16 mouse cellular contexts compared by ENCODE assay signal in the genomic region with DNA sequence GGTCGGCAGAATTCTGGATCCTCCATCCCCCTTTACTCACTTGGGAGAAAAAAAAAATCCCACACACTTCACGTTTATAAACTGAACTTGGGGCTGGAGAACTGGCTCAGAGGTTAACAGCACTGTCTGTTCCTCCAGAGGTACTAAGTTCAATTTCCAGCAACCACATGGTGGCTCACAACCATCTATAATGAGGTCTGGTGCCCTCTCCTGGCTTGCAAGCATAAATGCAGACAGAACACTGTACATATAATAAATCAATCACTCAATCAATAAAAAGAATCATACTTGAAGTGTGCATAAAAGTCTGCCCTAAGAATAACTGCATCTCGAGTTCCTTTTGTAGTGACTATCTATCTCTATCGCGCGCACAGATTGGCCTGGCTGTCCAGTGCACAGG. TPM values are rescaled to one million over a fixed set of nuclear protein-coding genes. Genes with fewer than 3 reads are reported as not detected.
A peak's percentile ranks its signal among the peaks of the same experiment; 100 is the strongest.
DNase-seq lines count a peak whose midpoint lies in the region; ATAC-seq and TF ChIP-seq lines count a peak whose summit lies in the region.
"Had no signal": no experiment of that assay in that cellular context is flagged by ENCODE, and none has a peak within 500 bp of the region (broad histone marks: within the 10 kb centered on the region; RNA-seq: fewer than 3 reads in every experiment).

No protein-coding gene starts in this region.

- intact Hi-C loops in heart, adult 2 months (cut with DNase I): no loop called here
- intact Hi-C loops in heart, postnatal 36 days (cut with DNase I): no loop called here

- no peak overlapping the region for H3K4me3 ChIP-seq in heart, adult 2 months
- H3K4me3 ChIP-seq in lung, embryonic 14.5 days (ENCODE audit: low read depth, low read length): no peak overlapping the region
- H3K4me3 ChIP-seq: lung, embryonic 15.5 days; midbrain, embryonic 10.5 days had no signal

- no peak overlapping the region for H3K27ac ChIP-seq in heart, adult 2 months
- H3K27ac ChIP-seq in lung, embryonic 14.5 days (ENCODE audit: low read depth): no peak overlapping the region
- H3K27ac ChIP-seq: hindbrain, embryonic 14.5 days; lung, embryonic 15.5 days; midbrain, embryonic 10.5 days had no signal

- no peaks in the 10 kb centered on the region for H3K27me3 ChIP-seq in heart, adult 2 months (ENCODE audit: control insufficient read depth, insufficient read depth, low read length)
- no peaks in the 10 kb centered on the region for H3K27me3 ChIP-seq in lung, embryonic 14.5 days (ENCODE audit: insufficient read depth, low read length)
- H3K27me3 ChIP-seq: lung, embryonic 15.5 days had no signal

- no peaks in the 10 kb centered on the region for H3K79me2 ChIP-seq in heart, adult 2 months (replicated peaks; ENCODE audit: control insufficient read depth, insufficient read depth, low read length)

- H3K36me3 ChIP-seq in heart, adult 2 months (ENCODE audit: control insufficient read depth, insufficient read depth, low read length): no peaks in the 10 kb centered on the region
- H3K36me3 ChIP-seq in lung, embryonic 14.5 days (ENCODE audit: insufficient read depth): peaks cover 90% of the 10 kb centered on the region

- no peaks in the 10 kb centered on the region for H3K9me3 ChIP-seq in lung, embryonic 14.5 days (ENCODE audit: low read depth, low read length)
- H3K9me3 ChIP-seq: G1E; lung, embryonic 15.5 days; midbrain, embryonic 10.5 days had no signal

- TF ChIP-seq EP300 in heart, adult 2 months (IDR thresholded peaks at IDR 0.05; ENCODE audit: insufficient read depth, low read depth, low read length): no peak

- TF ChIP-seq POLR2A in heart, adult 2 months (IDR thresholded peaks at IDR 0.05; ENCODE audit: insufficient read depth, low read depth, low read length): no peak

- H3K4me2 ChIP-seq in lung, embryonic 14.5 days: no peak overlapping the region
- H3K4me2 ChIP-seq: hindbrain, embryonic 14.5 days; lung, embryonic 15.5 days had no signal

- TF ChIP-seq CTCF in heart, adult 2 months (IDR thresholded peaks at IDR 0.05): peak; percentile 53
- peak; percentile 40; the same call in 1 of the 2 replicates for TF ChIP-seq CTCF in lung, embryonic 14.5 days (IDR thresholded peaks at IDR 0.05; ENCODE audit: low read depth)

- H3K9ac ChIP-seq in heart, adult 2 months (ENCODE audit: low read depth, low read length): no peak overlapping the region
- no peak overlapping the region for H3K9ac ChIP-seq in lung, embryonic 14.5 days
- H3K9ac ChIP-seq: hindbrain, embryonic 14.5 days; lung, embryonic 15.5 days had no signal

- H3K4me1 ChIP-seq in heart, adult 2 months (ENCODE audit: control insufficient read depth, insufficient read depth, low read length): no peaks in the 10 kb centered on the region
- H3K4me1 ChIP-seq in lung, embryonic 14.5 days (ENCODE audit: insufficient read depth): no peaks in the 10 kb centered on the region
- H3K4me1 ChIP-seq: lung, embryonic 15.5 days; midbrain, embryonic 10.5 days had no signal

- 90% methylated on average over 6 of the region's 6 CpGs for WGBS in heart, adult 2 months
- 88% methylated on average over 6 of the region's 6 CpGs for WGBS in lung, embryonic 14.5 days

- no peak for DNase-seq in heart, adult 2 months
- DNase-seq in heart, postnatal 36 days: no peak
- DNase-seq in lung, embryonic 14.5 days: no peak
- DNase-seq in lung, postnatal 25 days (ENCODE audit: low spot score): no peak
- DNase-seq in ES-CJ7 (ENCODE audit: low read depth, low spot score): peak; percentile 60
- DNase-seq in naive thymus-derived CD4-positive, alpha-beta T cell, adult 2 months (ENCODE audit: low read depth): peak; percentile 37
- DNase-seq in c-Kit-positive CD71-positive TER-119-positive erythroid progenitor cells, embryonic 14.5 days (ENCODE audit: low spot score): no peak
- DNase-seq in gastrocnemius, postnatal 25 days: no peak
- DNase-seq: adrenal gland, postnatal 14 days; cerebellum, adult 18-20 months; heart, adult 18-20 months; right cerebral cortex, postnatal 25 days had no signal

- ATAC-seq in lung, embryonic 14.5 days (ENCODE audit: insufficient read depth): no peak

RNA-seq across cellular contexts. Expression of a gene that starts 18.4 kb away (rescaled TPM):
- 1 to 10 TPM; 7.2 to 8.0 TPM for total RNA-seq in heart, adult 2 months (2021)
- polyA plus RNA-seq in heart, adult 2 months (2012; rRNA removed): 3.1 and 4.4 TPM in 2 replicates
- 1 to 10 TPM; 7.6 to 8.2 TPM for total RNA-seq in heart, postnatal 36 days (2021)
- polyA plus RNA-seq in lung, embryonic 14.5 days (2014; fragmentation: Nextera tagmentation; extraction: Ambion mirVana): 10.9 and 12.3 TPM in 2 replicates
- total RNA-seq in gastrocnemius, postnatal 25 days (2021): 1 to 10 TPM; 3.8 to 3.9 TPM

RNA-seq across cellular contexts. Expression of a gene that starts 36.8 kb away (rescaled TPM):
- 10 to 100 TPM; 25.5 to 34.6 TPM for total RNA-seq in heart, adult 2 months (2021)
- polyA plus RNA-seq in heart, adult 2 months (2012; rRNA removed): 66.5 and 74.7 TPM in 2 replicates
- total RNA-seq in heart, postnatal 36 days (2021): 10 to 100 TPM; 27.3 to 38.1 TPM
- 140 and 146 TPM in 2 replicates for polyA plus RNA-seq in lung, embryonic 14.5 days (2014; fragmentation: Nextera tagmentation; extraction: Ambion mirVana)
- total RNA-seq in gastrocnemius, postnatal 25 days (2021): 10 to 100 TPM; 10.6 to 20.3 TPM

RNA-seq across cellular contexts. Expression of a gene that starts 49.2 kb away (rescaled TPM):
- total RNA-seq in heart, adult 2 months (2021): 1 to 10 TPM in 1 of 2 experiments, under 1 TPM in 1; 0.50 to 1.0 TPM
- 0.86 and 1.8 TPM in 2 replicates for polyA plus RNA-seq in heart, adult 2 months (2012; rRNA removed)
- total RNA-seq in heart, postnatal 36 days (2021): under 1 TPM; 0.86 to 0.92 TPM
- polyA plus RNA-seq in lung, embryonic 14.5 days (2014; fragmentation: Nextera tagmentation; extraction: Ambion mirVana): 0.24 and 0.58 TPM in 2 replicates
- total RNA-seq in gastrocnemius, postnatal 25 days (2021): under 1 TPM; 0.43 to 0.49 TPM
- polyA plus RNA-seq: G1E had no signal

RNA-seq across cellular contexts. Expression of a gene that starts 49.3 kb away (rescaled TPM):
- total RNA-seq in heart, adult 2 months (2021): 10 to 100 TPM; 23.5 to 24.1 TPM
- 44.0 and 63.3 TPM in 2 replicates for polyA plus RNA-seq in heart, adult 2 months (2012; rRNA removed)
- 10 to 100 TPM; 29.7 to 29.8 TPM for total RNA-seq in heart, postnatal 36 days (2021)
- polyA plus RNA-seq in lung, embryonic 14.5 days (2014; fragmentation: Nextera tagmentation; extraction: Ambion mirVana): 127 and 136 TPM in 2 replicates
- 1 to 10 TPM; 8.2 to 8.5 TPM for total RNA-seq in gastrocnemius, postnatal 25 days (2021)

RNA-seq across cellular contexts. Expression of a gene that starts 54.5 kb away (rescaled TPM):
- total RNA-seq in heart, adult 2 months (2021): under 1 TPM in 1 of 2 experiments, not detected in 1; 0.18 TPM
- 0.18 and 0.37 TPM in 2 replicates for polyA plus RNA-seq in heart, adult 2 months (2012; rRNA removed)
- total RNA-seq in heart, postnatal 36 days (2021): under 1 TPM; 0.22 to 0.49 TPM
- 0.74 and 0.87 TPM in 2 replicates for polyA plus RNA-seq in lung, embryonic 14.5 days (2014; fragmentation: Nextera tagmentation; extraction: Ambion mirVana)
- total RNA-seq in gastrocnemius, postnatal 25 days (2021): under 1 TPM; 0.36 to 0.38 TPM

Comparison
In these comparisons a context has a peak if more than half of its experiments do, and no peak if none do; other contexts are left out.
1. DNase-seq: peak in ES-CJ7 (single experiment) and naive thymus-derived CD4-positive, alpha-beta T cell, adult 2 months (single experiment); none in heart, adult 2 months (0 of 2), heart, postnatal 36 days (0 of 2), lung, embryonic 14.5 days (single experiment), lung, postnatal 25 days (single experiment), c-Kit-positive CD71-positive TER-119-positive erythroid progenitor cells, embryonic 14.5 days (single experiment) and gastrocnemius, postnatal 25 days (single experiment).